Mouse (Mus musculus): ENCODE results near the gene Amtn.
"Not testable (repeated sequence)": the region's sequence is repeated elsewhere in the genome, so short reads cannot be mapped to it uniquely, and the experiment has no call there.

The Amtn gene

DNA sequence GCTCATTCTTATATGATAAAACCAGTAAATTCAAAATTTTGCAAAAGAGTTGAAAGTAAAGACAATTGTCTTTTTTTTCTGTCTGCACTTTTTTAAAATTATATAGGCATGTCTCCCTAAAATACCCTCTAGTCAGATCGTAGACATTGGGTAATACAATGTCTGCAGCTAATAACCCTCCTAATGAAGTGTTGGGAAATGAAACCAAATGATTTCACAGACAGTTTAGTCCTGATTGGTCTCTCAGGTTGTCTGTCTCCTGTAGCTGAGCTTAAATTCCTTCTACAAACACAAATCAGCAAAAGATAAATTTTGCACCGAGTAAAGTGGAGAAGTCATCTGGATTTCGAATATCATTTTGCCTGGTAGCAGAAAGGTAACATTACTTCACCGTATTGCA, at the start of gene Amtn:
TSS of gene Amtn (plus strand) at position 301 of the 400 bp plus-strand sequence.
- no peak for DNase-seq (ENCODE audit: low spot score in 2 of 2)

DNA sequence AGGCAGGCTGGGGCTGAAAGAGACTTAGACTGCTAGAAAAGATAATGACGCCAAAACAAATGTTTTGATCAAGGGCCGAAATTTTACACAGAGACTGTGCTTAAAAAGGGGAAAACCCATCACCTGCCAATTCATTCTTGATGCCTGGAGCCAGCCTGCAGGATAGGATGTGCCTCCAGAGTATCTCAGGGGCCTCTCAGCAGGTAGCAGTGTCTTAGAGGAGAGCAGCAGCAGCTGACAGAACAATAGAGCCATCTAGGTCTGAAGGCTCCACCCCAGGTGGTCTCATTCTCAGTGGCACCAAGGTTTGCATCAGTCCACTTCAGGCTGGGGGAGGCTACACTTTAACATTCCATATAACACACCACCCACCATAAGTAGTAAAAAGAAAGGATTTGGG, 27.4 kb upstream of the Amtn start:
- not testable (repeated sequence) for DNase-seq (ENCODE audit: low spot score in 2 of 2)

DNA sequence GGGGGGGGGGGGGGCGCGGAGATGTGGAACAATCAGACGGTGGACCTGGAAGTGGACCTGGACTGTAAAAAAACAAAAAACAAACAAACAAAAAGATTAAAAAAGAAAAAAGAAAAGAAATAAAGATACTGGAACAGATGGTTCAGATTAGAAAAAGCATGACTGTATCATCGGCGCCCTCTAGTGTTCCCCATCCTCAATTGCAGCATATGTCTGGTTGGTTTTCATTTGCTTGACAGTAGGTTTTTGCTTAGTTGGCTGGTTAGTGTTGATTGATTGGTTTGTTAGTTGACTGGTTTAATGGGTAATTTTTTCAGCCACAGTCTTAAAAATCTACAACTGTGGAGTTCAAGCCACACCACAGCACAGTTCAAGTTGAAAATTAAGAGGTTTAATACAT, 11.1 kb upstream of the Amtn start:
- peak in 1 of 2 experiments; percentile 2 for DNase-seq (ENCODE audit: low spot score in 2 of 2)

DNA sequence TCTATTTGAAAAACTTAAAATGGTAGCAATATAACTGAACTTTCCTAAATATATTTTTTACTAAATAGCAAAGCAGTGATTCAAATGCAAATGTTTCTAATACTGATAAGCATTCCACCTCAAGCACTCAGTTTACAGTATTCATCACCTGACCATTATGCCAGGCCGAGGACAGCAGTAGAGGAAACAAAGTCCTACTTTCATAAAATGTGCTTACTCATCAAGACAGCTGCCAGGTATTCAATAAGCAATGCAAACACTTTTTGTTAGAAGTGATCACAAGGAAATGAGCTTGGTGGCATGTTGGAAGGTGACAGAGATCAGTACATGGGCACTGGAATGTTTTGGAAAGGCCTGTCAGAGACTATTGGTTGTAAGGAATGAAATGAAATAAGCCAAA, 9.0 kb upstream of the Amtn start:
- no peak for DNase-seq (ENCODE audit: low spot score in 2 of 2)

DNA sequence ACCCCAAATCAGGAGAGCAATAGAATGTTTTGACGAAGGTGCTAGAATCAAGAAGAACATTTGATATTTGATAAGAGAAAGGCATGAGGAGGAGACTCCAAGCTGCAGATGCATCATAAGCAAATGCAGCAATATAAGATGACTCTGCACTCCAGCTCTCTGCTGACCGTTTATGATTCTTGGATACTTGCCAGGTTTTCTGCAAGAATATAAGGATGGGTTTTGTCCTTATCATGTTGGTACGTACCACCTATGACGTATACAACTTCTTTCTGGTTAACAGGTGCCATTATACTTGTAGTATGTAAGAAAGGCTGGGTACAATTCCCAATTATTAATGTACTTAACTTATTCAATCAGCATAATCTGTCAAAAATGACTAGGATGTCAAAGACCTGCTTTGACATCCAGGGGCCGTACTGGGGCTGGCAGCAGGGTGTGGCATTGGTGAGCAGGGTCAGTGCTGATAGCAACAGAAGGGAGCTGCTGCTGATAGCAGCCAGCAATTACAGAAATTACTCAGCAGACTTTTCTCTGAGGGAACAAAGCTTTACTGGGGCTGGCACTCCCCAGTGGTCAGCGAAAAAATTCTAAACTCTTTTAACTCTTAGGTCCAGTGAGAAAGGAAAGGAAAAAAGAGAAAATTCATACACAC, 5.2 kb upstream of the Amtn start:
- no peak for DNase-seq (ENCODE audit: low spot score in 2 of 2)

DNA sequence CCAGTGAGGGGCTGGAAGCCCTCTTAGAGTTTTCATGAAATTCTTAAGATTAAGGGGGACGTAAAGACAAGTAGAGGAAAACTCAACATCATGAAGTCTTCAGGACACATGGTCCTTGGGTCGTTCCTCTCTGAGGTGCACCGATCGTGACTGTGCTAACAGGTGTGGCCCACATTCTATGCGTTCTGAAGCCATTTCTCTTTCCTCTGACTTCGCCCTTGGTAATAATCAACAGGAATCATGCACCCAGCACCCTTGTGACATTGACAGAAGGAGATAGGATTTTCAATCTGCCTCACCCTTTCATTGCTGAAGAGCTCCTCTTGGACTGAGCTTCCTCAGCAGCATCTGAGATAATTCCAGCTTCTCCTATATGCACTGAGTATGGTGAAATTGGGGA, 3.3 kb upstream of the Amtn start:
- DNase-seq (ENCODE audit: low spot score in 2 of 2): no peak

DNA sequence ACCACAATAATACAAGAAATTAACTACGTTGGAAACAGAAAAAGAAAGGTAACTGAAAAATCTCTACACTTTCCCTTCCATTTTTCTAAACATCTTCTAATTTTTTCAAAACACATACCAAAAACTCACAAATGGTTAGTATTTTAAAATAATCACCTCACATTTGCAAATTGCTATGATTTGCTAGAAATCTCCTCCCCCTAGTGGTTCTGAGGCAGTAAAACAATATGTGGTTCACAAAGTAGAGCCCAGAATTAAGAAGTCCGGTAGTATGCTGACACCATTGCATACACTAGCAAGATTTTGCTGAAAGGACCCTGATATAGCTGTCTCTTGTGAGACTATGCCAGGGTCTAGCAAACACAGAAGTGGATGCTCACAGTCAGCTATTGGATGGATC, 16.1 kb downstream of the Amtn start:
- not testable (repeated sequence) for DNase-seq (ENCODE audit: low spot score in 2 of 2)

DNA sequence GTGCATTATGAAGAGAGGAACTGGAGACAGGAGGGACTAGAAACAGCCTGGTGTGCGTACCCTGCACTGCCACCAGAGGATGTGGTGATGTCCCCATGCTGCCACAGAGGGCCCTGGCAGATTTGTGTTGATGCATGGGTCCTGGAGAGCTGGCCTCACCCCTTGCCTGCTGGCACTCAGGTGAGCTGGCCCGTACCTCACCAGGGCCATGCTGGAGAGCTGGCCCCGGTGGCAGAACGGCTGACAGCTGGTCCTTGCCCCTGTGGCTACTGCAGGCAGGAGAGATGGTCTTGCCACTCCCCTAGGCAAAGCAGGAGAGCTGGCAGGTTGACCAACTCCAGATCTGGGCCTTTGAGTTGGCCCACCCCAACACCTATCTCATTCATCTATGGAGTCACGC, 22.7 kb downstream of the Amtn start:
- no peak for DNase-seq (ENCODE audit: low spot score in 2 of 2)

DNA sequence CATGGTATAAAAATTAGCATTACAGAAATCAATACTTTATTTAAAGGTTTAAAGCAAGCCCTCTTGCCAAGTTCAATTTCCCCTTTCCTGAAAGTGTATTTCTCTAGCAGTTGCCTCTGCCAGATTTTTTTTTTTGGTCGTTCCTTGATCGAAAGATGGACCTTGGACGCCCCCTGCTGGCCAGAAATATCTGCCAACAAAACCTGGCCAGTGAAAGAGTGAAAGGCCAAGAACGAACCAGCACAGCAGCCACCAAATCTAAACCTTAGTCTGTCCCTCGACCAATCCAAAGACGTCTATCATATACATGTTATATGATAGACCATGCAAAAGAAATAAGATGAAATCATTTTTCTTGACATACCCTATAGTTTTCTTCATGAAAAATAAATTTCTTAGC, 23.9 kb downstream of the Amtn start:
- peak in 1 of 2 experiments; percentile 41 for DNase-seq (ENCODE audit: low spot score in 2 of 2)

DNA sequence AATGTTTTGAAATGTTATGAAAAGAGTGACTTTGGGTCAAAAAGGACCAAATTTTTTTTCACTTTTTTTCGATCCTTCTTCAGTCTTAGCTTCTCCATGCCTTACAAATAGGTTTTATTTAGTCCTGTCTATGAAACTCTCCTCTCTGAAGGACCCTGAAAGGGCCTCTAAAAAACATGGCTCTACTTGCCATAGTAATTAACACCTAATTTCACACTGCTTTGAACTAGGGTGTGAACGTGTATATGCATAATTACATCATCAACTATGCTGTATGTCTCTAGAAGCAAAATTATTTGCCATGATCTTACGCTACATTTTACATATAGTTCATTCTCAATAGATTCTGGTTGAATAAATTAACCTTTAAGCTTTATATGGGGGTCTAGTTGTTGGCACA, 25.6 kb downstream of the Amtn start:
- DNase-seq (ENCODE audit: low spot score in 2 of 2): no peak

DNA sequence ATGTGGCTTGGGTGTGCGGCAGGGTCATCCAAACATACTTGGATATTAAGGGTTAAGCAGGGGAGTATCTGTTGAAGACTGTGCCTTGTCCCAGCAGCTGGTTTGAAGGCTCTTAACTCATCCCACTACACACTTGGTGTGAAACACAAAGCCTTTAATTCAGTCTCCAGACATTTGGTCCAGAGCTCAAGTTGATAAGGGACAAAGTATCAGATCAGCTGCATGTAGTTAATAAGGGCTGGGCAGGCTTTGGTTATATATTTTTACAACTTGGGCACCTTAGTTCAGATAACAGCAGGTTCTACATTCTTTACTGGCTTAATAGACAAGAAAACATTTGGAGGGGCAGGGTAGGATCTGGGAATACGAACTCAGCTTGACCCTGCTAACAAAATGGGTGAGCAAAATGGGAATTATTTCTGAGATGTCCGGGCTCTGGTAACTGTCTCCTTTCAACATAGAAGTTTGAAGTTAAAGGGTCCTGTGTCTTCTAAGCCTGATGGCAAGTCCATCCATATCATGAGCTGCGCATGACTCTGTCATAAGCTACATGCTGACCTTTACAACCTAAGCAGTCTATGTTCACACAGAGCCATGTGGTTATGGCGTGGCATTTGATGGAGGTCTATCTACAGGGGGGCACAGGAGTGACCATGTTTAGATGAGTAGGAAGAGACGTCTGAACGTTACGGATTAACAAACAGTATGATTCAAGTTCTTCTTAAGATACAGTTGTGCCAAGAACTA, 44.6 kb downstream of the Amtn start:
- DNase-seq (ENCODE audit: low spot score in 2 of 2): no peak

DNA sequence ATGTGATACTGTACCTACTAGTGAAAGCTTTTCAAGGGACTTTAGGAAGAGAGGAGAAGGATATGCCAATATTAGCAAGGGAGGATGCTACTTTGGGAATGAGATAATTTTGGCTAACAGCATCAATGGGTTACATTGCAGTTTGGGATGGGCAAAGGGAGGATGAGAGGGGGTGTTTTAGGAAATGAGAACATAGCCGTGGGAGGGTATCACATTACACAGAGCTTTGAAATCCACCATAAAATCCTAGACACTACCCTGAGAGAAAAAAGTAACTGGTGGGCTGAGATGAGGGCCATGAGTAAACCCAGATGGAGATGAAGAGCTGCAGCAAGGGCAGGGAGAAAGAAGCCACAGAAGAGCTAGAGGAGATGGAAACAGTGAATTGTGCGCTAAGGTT, 49.0 kb downstream of the Amtn start:
- DNase-seq (ENCODE audit: low spot score in 2 of 2): not testable (repeated sequence)

DNA sequence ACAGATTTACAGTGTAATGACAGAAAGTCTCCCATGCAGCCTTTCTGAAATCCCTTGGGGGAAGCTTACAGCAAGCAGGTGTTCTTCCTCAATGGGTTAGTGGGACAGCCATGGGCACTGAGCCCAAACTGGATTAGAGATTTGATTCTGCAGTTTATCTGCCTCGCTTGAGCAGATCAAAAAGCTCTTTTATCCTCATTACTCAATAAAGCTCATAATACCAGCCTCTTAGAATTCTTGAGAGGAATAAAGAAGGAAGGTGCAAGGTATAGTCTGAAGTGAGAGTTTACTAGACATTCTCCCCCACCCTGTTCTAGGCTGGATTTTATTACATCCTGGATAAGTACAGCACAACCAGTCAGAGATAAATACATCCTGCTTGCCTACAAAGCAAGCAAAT, 50.8 kb downstream of the Amtn start:
- DNase-seq (ENCODE audit: low spot score in 2 of 2): no peak

Measured in urinary bladder, adult 18-20 months (tissue).